Mouse (Mus musculus) limb, embryonic 10.5 days (tissue): ENCODE measurements around the gene Snrpd3. TPM values are rescaled to one million over a fixed set of nuclear protein-coding genes. Genes with fewer than 3 reads are reported as not detected.
A peak's percentile ranks its signal among the peaks of the same experiment; 100 is the strongest.
"Not testable (repeated sequence)": the region's sequence is repeated elsewhere in the genome, so short reads cannot be mapped to it uniquely, and the experiment has no call there.

Experiments
- DNase-seq: peaks from one replicate; pipeline ENCODE4 v3.0.0-alpha.2; 2017; ENCODE audit warnings: low spot score
- H3K27ac ChIP-seq: fragments of 300-500 bp; sonication (generic); 2 replicates; pipeline ENCODE4 v1.5.1; 2016; ENCODE audit warnings: mild to moderate bottlenecking
- H3K27me3 ChIP-seq: fragments of 300-500 bp; sonication (generic); 2 replicates; pipeline ENCODE4 v1.6.1; 2016; ENCODE audit warnings: low read depth, mild to moderate bottlenecking; ENCODE audit not compliant: poor library complexity, severe bottlenecking
- H3K36me3 ChIP-seq: fragments of 300-500 bp; sonication (generic); 2 replicates; pipeline ENCODE4 v1.6.1; 2016; ENCODE audit warnings: mild to moderate bottlenecking, moderate library complexity
- H3K4me1 ChIP-seq: fragments of 300-500 bp; sonication (generic); 2 replicates; pipeline ENCODE4 v1.6.1; 2016
- H3K4me3 ChIP-seq: fragments of 300-500 bp; sonication (generic); 2 replicates; pipeline ENCODE4 v1.5.1; 2016; ENCODE audit warnings: mild to moderate bottlenecking, moderate library complexity
- H3K9me3 ChIP-seq: fragments of 300-500 bp; sonication (generic); replicated peaks from 2 replicates; pipeline ENCODE4 v1.6.1; 2016; ENCODE audit warnings: mild to moderate bottlenecking
- WGBS: fragments of 180-500 bp; shearing (Covaris S2); methylation state at CpG from one replicate; pipeline ENCODE4 v1.1.7; 2016; 5-methylcytosine and 5-hydroxymethylcytosine counted together
- polyA plus RNA-seq: library from polyadenylated mRNA; unstranded; fragments of >200 nt; fragmentation: Nextera tagmentation; extraction: Ambion mirVana; gene quantifications from 2 replicates; pipeline ENCODE4 v1.2.1, GENCODE M21; 2016

Gene Snrpd3
- polyA plus RNA-seq, 1 experiment from 2014 or later = 255 TPM

GRCm38 (mm10) chr10:75565906-75566305 lies 48.6 kb downstream of the Snrpd3 start:
- DNase-seq = no peak
- Histone ChIP-seq H3K9me3 (no peaks in the 10 kb centered on the region), H3K4me1 (peaks cover 35% of the 10 kb centered on the region), H3K27ac (no peak overlapping the region), H3K4me3 (no peak overlapping the region), H3K27me3 (peaks cover 33% of the 10 kb centered on the region), H3K36me3 (no peaks in the 10 kb centered on the region)
- 83% methylated on average over 7 of the region's 7 CpGs for WGBS

GRCm38 (mm10) chr10:75566321-75566720 lies 49.0 kb downstream of the Snrpd3 start:
- Histone ChIP-seq H3K27me3 (peaks cover 28% of the 10 kb centered on the region), H3K4me3 (no peak overlapping the region), H3K9me3 (no peaks in the 10 kb centered on the region), H3K36me3 (no peaks in the 10 kb centered on the region), H3K4me1 (peaks cover 36% of the 10 kb centered on the region), H3K27ac (no peak overlapping the region)
- WGBS = 88% methylated on average over 5 of the region's 5 CpGs
- DNase-seq = no peak

- Histone ChIP-seq H3K4me1 (peaks cover 40% of the 10 kb centered on the region), H3K27me3 (peaks cover 24% of the 10 kb centered on the region)
- not testable (repeated sequence) for H3K4me3 ChIP-seq, H3K9me3 ChIP-seq, H3K36me3 ChIP-seq, H3K27ac ChIP-seq, DNase-seq
- WGBS = 79% methylated on average over 2 of the region's 2 CpGs
These were observed 49.4 kb downstream of the Snrpd3 start for GRCm38 (mm10) chr10:75566765-75567164.

DNA sequence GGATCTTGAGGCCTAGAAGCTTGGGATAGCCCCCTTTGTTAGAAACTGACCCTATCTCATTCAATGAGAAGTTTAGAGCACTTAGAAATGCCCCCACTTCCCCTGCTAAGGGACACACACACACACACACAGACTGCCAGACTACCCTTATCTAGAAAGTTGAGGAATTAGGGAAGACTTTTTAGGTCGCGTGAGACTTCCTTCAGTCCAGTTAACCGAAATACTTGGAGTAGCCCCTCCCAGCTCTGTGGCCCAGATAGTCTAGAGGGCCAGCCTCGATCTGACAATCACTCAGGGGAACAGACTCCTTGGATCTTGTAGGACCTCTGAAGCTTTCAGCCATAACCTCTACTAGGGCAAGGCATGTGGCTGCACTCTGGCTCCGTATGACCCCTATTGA lies 50.7 kb downstream of the Snrpd3 start:
- Histone ChIP-seq H3K4me1 (peaks cover 46% of the 10 kb centered on the region), H3K4me3 (no peak overlapping the region; the same call in 1 of the 2 replicates), H3K9me3 (no peaks in the 10 kb centered on the region), H3K27ac (no peak overlapping the region), H3K27me3 (peaks cover 17% of the 10 kb centered on the region; the same call in 1 of the 2 replicates), H3K36me3 (no peaks in the 10 kb centered on the region)
- no peak for DNase-seq
- WGBS = 33% methylated on average over 5 of the region's 5 CpGs

DNA sequence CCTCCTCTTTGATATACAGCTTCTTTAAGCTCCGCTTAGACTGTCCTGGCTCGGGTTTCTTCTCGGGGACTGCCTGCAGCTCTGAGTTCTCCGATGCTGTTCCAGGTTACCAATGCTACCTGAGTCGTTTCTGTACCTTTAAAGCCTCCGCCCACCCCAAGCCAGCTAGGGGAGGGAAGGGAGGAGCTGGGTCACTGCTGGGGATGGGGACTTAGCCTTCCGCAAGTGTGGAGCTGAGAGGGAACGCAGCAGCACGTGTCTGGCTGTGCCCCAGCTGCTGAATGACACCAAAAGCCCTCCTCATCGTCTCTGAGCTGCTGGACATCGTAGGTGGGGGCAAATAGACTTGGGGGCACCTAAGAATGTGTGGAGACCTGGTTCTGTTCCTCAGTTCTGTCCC lies 51.1 kb downstream of the Snrpd3 start:
- H3K27ac ChIP-seq = no peak overlapping the region
- H3K9me3 ChIP-seq = no peaks in the 10 kb centered on the region
- WGBS = 1% methylated on average over 11 of the region's 11 CpGs
- H3K4me3 ChIP-seq = no peak overlapping the region; the same call in 1 of the 2 replicates
- no peak for DNase-seq
- no peaks in the 10 kb centered on the region for H3K36me3 ChIP-seq
- peaks cover 17% of the 10 kb centered on the region; the same call in 1 of the 2 replicates for H3K27me3 ChIP-seq
- H3K4me1 ChIP-seq = peaks cover 46% of the 10 kb centered on the region

- Histone ChIP-seq H3K9me3 (no peaks in the 10 kb centered on the region), H3K4me1 (peaks cover 46% of the 10 kb centered on the region), H3K36me3 (no peaks in the 10 kb centered on the region), H3K4me3 (no peak overlapping the region), H3K27ac (no peak overlapping the region), H3K27me3 (peaks cover 15% of the 10 kb centered on the region; the same call in 1 of the 2 replicates)
- WGBS = 15% methylated on average over 4 of the region's 4 CpGs
- no peak for DNase-seq
These were observed 51.5 kb downstream of the Snrpd3 start for GRCm38 (mm10) chr10:75568851-75569250.

DNA sequence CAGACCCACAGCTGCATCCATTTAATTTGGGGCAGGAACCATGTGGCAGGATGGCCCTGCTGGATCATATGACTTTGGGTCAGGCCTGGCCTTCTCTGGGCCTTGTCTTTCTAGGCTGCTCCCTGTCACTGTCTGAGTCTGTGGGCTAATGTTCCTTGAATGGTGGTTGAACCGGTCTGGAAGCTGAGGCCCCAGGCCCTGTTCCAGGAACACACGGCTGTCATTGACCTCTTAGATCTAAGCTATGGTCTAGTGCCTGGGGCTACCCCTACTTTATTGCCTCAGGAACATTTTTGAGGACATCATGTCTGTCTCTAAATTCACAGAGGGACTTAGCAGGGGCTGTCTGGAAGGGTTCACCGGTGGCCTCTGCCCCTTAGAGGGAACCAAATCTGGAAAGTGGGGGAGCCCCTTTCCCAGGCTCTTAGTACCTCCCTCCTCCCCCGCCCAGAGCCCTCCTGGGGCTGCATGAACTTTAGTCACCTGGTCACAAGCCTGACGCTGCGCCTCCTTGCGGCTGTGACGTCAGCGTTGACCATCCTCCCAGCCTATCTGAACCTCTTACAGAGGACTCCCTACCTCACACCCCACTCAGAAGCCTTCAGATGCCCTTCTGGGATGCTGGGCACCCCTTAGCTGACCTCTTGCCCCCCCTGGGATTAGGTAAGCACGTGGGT lies 53.8 kb downstream of the Snrpd3 start:
- no peak overlapping the region for H3K4me3 ChIP-seq
- WGBS = 16% methylated on average over 10 of the region's 10 CpGs
- peaks cover 7% of the 10 kb centered on the region; the same call in 1 of the 2 replicates for H3K27me3 ChIP-seq
- no peak for DNase-seq
- peaks cover 30% of the 10 kb centered on the region for H3K4me1 ChIP-seq
- H3K36me3 ChIP-seq = no peaks in the 10 kb centered on the region
- peak overlapping the region; percentile 14 for H3K27ac ChIP-seq
- H3K9me3 ChIP-seq = no peaks in the 10 kb centered on the region

- H3K27me3 ChIP-seq = peaks cover 7% of the 10 kb centered on the region; the same call in 1 of the 2 replicates
- H3K4me3 ChIP-seq = no peak overlapping the region
- DNase-seq = no peak
- 46% methylated on average over 9 of the region's 9 CpGs for whole genome bisulfite sequencing
- no peaks in the 10 kb centered on the region for H3K36me3 ChIP-seq
- H3K9me3 ChIP-seq = no peaks in the 10 kb centered on the region
- peaks cover 27% of the 10 kb centered on the region for H3K4me1 ChIP-seq
- no peak overlapping the region for H3K27ac ChIP-seq
These were observed 54.6 kb downstream of the Snrpd3 start for GRCm38 (mm10) chr10:75571937-75572336.

DNA sequence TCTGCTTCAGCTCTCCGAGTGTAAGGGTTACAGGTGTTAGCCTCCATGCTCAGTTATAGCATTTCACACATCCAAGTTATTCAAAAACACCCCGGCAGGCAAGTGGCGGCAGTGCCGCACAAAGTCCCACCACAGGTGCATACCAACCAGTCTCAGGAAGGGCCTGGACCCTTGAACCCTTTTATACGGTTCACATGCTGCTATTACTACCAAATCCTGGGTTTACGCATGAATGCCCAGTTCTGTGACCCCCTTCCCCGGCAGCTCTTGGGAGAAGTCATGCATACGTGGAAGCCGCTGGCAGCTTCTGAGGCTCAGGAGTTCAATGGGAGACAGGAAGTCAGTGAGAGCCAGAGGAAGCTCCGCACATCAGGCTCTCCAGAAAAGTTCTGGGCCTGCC lies 55.8 kb downstream of the Snrpd3 start:
- WGBS = 89% methylated on average over 10 of the region's 10 CpGs
- H3K27me3 ChIP-seq = peaks cover 7% of the 10 kb centered on the region; the same call in 1 of the 2 replicates
- no peak for DNase-seq
- no peak overlapping the region for H3K27ac ChIP-seq
- H3K9me3 ChIP-seq = no peaks in the 10 kb centered on the region
- H3K36me3 ChIP-seq = no peaks in the 10 kb centered on the region
- H3K4me1 ChIP-seq = peaks cover 27% of the 10 kb centered on the region
- H3K4me3 ChIP-seq = no peak overlapping the region

- no peaks in the 10 kb centered on the region for H3K9me3 ChIP-seq
- DNase-seq = no peak
- H3K4me1 ChIP-seq = peaks cover 19% of the 10 kb centered on the region
- 88% methylated on average over 9 of the region's 9 CpGs for WGBS
- H3K27me3 ChIP-seq = peaks cover under 1% of the 10 kb centered on the region; the same call in 1 of the 2 replicates
- H3K27ac ChIP-seq = no peak overlapping the region
- H3K4me3 ChIP-seq = no peak overlapping the region
- H3K36me3 ChIP-seq = no peaks in the 10 kb centered on the region
These were observed 56.6 kb downstream of the Snrpd3 start for GRCm38 (mm10) chr10:75573965-75574364.

- Histone ChIP-seq H3K27ac (no peak overlapping the region), H3K36me3 (no peaks in the 10 kb centered on the region), H3K4me3 (no peak overlapping the region), H3K4me1 (peaks cover 6% of the 10 kb centered on the region), H3K27me3 (no peaks in the 10 kb centered on the region), H3K9me3 (no peaks in the 10 kb centered on the region)
- WGBS = 92% methylated on average over 6 of the region's 6 CpGs
- DNase-seq = no peak
These were observed 61.8 kb downstream of the Snrpd3 start for GRCm38 (mm10) chr10:75579129-75579528.

GRCm38 (mm10) chr10:75585876-75586552 lies 68.7 kb downstream of the Snrpd3 start:
- Histone ChIP-seq H3K27ac (peak overlapping the region; percentile 62; the same call in 1 of the 2 replicates), H3K36me3 (no peaks in the 10 kb centered on the region), H3K4me3 (peak overlapping the region; percentile 19; the same call in 1 of the 2 replicates), H3K4me1 (peaks cover 34% of the 10 kb centered on the region), H3K9me3 (no peaks in the 10 kb centered on the region), H3K27me3 (peaks cover 17% of the 10 kb centered on the region)
- peak; percentile 93 for DNase-seq
- 20% methylated on average over 20 of the region's 20 CpGs for WGBS

DNA sequence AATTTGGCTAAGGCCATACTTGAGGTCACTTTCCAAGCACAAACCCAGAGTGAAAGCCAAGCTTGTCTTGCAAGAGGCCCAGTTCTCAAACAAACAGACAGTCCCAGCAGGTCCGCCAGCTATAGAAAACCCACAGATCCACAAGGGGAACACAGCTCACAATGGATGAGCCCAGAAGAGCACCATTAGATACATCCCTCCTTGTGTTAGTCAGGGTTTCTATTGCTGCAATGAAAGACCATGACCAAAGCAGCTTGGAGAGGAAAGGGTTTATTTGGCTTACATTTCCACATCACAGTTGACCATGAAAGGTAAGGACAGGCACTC lies 69.2 kb downstream of the Snrpd3 start:
- no peak for DNase-seq
- 100% methylated on average over 1 of the region's 1 CpGs for WGBS
- H3K36me3 ChIP-seq = no peaks in the 10 kb centered on the region
- peak overlapping the region; percentile 62 for H3K27ac ChIP-seq
- no peaks in the 10 kb centered on the region for H3K9me3 ChIP-seq
- H3K4me3 ChIP-seq = no peak overlapping the region
- peaks cover 34% of the 10 kb centered on the region for H3K4me1 ChIP-seq
- H3K27me3 ChIP-seq = peaks cover 17% of the 10 kb centered on the region
